Mouse (Mus musculus): ENCODE measurements around the gene Ndufv3.

- TF ChIP-seq POLR2A (IDR thresholded peaks at IDR 0.05; ENCODE audit: insufficient read length, low read depth) (no peak), MAX (IDR thresholded peaks at IDR 0.05; ENCODE audit: low read depth) (no peak), POLR2AphosphoS2 (IDR thresholded peaks at IDR 0.05; ENCODE audit: insufficient read length, low read depth) (no peak)
These were observed 28.6 kb upstream of the Ndufv3 start for GRCm38 (mm10) chr17:31491355-31491754.
